Mouse (Mus musculus): ENCODE data around the gene Atg2b. TPM values are rescaled to one million over a fixed set of nuclear protein-coding genes. Genes with fewer than 3 reads are reported as not detected.

Atg2b gene
- polyA plus RNA-seq, 1 experiment from 2014 or later, result 19.3 TPM

DNA sequence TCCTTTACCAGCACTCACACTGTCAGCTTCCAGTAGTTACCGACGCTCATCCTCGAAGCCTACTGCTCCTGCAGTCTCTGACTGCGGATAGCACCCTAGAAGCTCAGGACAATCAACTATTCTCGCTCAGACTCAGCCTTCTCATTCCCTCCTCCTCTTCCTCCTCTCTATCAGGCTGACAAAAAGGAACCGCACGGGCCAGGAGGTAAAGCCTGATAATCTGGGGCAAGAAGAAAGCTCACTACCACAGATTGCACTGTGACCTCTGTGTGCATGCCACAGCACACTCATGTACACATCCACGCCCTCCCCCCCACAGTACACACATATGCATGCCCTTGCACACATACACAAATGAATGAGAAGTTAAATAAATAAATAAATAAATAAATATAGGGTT, 8.7 kb downstream of the Atg2b start:
- Histone ChIP-seq H3K9me3 (replicated peaks) (no peaks in the 10 kb centered on the region), H3K27me3 (no peaks in the 10 kb centered on the region), H3K27ac (no peak overlapping the region), H3K36me3 (peaks cover 23% of the 10 kb centered on the region), H3K9ac (no peak overlapping the region), H3K4me3 (no peak overlapping the region), H3K4me1 (peaks cover under 1% of the 10 kb centered on the region; the same call in 1 of the 2 replicates), H3K4me2 (replicated peaks) (no peak overlapping the region)
- no peak for ATAC-seq (ENCODE audit: low FRiP score)
- WGBS, result 94% methylated on average over 8 of the region's 8 CpGs

DNA sequence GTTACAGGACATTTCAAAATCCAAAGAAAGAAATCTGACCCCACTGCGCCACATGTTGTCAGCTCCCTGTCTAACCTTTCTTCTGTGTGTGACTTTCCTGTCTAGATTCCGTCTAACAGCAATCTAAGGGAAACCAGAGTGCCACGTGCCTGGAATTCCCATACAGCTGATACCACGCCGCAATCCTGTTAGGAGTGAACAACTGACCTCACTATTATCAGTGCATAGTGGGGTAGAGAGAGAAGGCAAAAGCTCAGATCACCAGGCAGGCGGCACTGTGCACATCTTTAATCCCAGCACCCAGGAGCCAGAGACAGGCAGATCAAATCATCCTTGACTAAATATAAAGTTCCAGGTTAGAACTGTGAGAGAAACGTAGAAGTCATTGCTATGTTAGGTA, 29.2 kb downstream of the Atg2b start:
- 92% methylated on average over 7 of the region's 7 CpGs for WGBS
- Histone ChIP-seq H3K36me3 (peaks cover 93% of the 10 kb centered on the region), H3K4me3 (no peak overlapping the region), H3K4me1 (no peaks in the 10 kb centered on the region), H3K9ac (no peak overlapping the region), H3K9me3 (replicated peaks) (no peaks in the 10 kb centered on the region), H3K27ac (no peak overlapping the region), H3K4me2 (replicated peaks) (no peak overlapping the region), H3K27me3 (no peaks in the 10 kb centered on the region)
- no peak for ATAC-seq (ENCODE audit: low FRiP score)

DNA sequence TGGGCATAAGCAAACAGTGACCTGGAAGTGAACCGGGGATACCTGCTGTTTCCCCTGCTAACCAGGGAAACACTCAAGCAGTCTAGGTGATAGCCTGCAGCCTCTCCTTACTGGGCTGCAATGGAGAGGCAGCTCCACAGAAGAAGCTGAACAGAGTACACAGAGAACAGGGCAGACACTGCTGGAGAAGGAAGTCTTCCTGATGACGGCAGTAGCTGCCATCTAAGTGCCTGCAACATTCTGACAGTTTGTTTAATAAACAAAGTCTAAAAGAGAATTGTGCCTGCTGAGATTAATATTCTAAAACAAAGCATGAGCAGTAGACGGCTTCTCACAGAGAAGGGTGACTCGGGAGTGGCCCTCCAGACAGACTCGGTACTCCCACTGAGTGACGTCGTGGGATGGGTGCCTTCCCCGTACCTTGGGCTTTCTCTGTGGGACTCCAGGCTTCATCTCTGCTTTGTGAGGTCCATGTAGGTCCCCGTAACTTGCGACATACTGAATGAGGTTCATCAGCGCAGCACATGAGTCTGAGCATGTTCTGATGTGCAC, 42.2 kb downstream of the Atg2b start:
- ATAC-seq (ENCODE audit: low FRiP score), result no peak
- WGBS, result 93% methylated on average over 11 of the region's 11 CpGs
- Histone ChIP-seq H3K9me3 (replicated peaks) (no peaks in the 10 kb centered on the region), H3K4me3 (no peak overlapping the region), H3K4me1 (no peaks in the 10 kb centered on the region), H3K27ac (no peak overlapping the region), H3K4me2 (replicated peaks) (no peak overlapping the region), H3K27me3 (no peaks in the 10 kb centered on the region), H3K36me3 (peaks cover 95% of the 10 kb centered on the region), H3K9ac (no peak overlapping the region)

DNA sequence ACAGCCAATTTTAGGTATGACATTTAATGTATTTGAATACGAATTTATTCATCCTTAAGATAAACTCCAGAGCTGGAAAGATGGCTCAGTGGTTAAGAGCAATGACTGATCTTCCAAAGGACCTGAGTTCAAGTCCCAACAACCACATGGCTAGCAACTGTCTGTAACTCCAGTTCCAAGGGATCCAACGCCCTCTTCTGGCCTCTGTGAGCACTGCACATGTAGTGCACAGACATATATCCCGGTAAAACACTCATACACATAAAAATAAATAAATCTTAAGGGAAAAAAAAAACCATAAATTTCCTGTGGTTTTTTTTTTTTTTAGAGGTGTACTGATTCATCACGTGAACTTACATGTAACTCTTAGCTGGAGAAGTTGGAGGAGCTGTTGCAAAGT, 47.5 kb downstream of the Atg2b start:
- Histone ChIP-seq H3K4me1 (no peaks in the 10 kb centered on the region), H3K36me3 (peaks cover 93% of the 10 kb centered on the region), H3K27me3 (no peaks in the 10 kb centered on the region), H3K9ac (no peak overlapping the region), H3K4me3 (no peak overlapping the region), H3K9me3 (replicated peaks) (no peaks in the 10 kb centered on the region), H3K4me2 (replicated peaks) (no peak overlapping the region), H3K27ac (no peak overlapping the region)
- WGBS, result 83% methylated on average over 4 of the region's 4 CpGs
- no peak for ATAC-seq (ENCODE audit: low FRiP score)

DNA sequence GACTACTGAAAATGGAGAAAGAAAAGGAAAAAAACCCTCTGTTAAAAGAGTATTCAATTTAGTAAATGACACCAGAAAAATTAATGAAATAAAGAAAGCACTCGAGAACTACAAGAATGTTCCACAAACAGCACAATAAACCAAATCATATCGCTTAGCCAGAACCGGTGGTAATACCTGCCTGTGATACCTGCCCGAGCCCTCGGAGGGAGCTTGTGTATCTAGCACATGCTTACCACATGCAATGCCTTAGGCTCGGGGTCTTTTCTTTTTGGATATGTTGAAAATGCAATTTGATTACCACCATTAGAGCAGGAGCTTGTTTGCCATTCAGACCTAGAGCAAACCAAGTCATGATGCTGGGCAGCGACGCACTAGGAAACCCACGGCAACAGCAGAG, 48.5 kb downstream of the Atg2b start:
- Histone ChIP-seq H3K27me3 (no peaks in the 10 kb centered on the region), H3K36me3 (peaks cover 84% of the 10 kb centered on the region), H3K4me3 (no peak overlapping the region), H3K4me1 (no peaks in the 10 kb centered on the region), H3K4me2 (replicated peaks) (no peak overlapping the region), H3K9ac (no peak overlapping the region), H3K9me3 (replicated peaks) (no peaks in the 10 kb centered on the region), H3K27ac (no peak overlapping the region)
- WGBS, result 94% methylated on average over 9 of the region's 9 CpGs
- no peak for ATAC-seq (ENCODE audit: low FRiP score)

DNA sequence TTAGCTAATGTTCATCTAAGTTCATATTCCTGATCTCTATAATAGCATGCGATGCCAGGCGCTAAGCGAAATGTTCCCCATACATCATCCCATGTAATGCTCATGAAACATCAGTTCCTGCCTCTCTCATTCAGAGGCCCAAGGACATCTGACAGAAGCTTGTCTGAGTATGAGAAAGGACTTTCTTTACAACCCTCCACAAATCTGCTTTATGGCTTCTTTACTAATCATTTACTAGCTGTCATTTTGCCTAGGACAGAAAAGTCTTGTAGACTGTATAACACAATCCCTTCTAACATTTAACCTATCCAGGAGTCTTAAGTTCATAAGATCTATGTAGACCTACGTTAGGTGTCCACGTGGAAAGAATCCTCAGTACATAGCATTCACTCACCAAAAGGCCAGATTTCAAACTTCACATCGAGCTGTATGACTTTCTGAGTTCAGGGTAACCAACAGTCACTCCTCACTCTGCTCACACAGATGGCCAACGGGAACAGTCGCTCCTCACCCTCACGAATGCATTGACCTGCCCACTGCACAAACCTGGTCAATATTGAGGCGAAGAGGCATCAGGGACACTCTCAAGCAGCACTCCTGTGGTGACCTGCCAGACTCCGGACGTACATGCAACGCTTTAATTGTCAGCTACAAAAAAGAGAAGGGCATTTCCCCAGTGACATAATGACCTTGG, 50.5 kb downstream of the Atg2b start:
- no peaks in the 10 kb centered on the region for H3K9me3 ChIP-seq (replicated peaks)
- H3K27ac ChIP-seq, result no peak overlapping the region
- no peak overlapping the region for H3K4me3 ChIP-seq
- H3K27me3 ChIP-seq, result no peaks in the 10 kb centered on the region
- H3K9ac ChIP-seq, result no peak overlapping the region
- WGBS, result 93% methylated on average over 13 of the region's 13 CpGs
- no peak for ATAC-seq (ENCODE audit: low FRiP score)
- no peak overlapping the region for H3K4me2 ChIP-seq (replicated peaks)
- H3K4me1 ChIP-seq, result no peaks in the 10 kb centered on the region
- H3K36me3 ChIP-seq, result peaks cover 64% of the 10 kb centered on the region

DNA sequence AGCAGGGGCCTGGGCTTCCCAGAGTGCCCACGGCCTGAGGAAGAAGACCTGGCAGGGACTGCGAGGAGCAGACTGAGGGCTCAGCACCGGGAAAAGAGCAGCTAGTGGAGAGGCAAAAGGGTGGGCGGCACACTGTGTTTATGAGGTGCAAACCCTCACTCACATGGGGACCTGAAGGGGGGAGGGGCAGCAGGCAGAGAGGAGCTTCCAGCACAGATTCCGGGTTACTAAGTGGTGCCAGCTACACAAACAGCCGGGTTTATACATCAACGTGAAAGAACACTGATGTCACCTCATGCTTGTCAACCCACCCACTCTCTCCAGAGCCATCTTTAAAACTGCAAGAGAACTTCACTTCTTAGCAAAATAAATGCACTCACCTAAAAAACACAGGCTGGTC, 59.2 kb downstream of the Atg2b start:
- H3K27ac ChIP-seq, result no peak overlapping the region
- no peaks in the 10 kb centered on the region for H3K4me1 ChIP-seq
- 69% methylated on average over 7 of the region's 7 CpGs for WGBS
- no peaks in the 10 kb centered on the region for H3K27me3 ChIP-seq
- no peak overlapping the region for H3K4me2 ChIP-seq (replicated peaks)
- H3K9ac ChIP-seq, result no peak overlapping the region
- ATAC-seq (ENCODE audit: low FRiP score), result no peak
- peaks cover 61% of the 10 kb centered on the region for H3K36me3 ChIP-seq
- H3K4me3 ChIP-seq, result no peak overlapping the region
- no peaks in the 10 kb centered on the region for H3K9me3 ChIP-seq (replicated peaks)

DNA sequence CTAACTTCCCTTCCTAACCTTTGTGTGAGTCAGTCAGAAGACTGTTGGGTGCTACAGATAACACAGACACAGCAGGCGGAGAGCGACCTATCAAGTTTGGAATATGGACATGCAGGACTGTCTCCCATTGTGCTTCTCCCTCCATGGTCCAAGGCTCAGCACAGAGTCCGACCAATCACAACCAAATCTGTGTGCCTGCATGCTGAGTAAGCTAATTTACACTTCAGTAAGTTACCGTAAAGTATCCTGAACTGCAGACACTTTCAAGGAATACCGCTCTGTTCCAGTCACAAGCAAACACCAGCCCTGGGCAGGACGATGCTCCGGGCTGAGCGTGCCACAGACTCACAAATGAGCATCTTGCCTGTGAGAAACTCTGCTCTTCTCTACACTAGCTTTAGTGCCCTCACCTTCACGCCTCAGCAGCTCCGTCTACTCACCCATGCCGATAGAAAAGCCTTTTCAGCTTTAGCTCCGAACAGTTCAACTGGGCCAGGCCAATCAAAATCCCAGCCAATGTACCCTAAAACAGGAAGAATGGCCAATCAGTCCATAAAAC, 62.0 kb downstream of the Atg2b start:
- Histone ChIP-seq H3K4me1 (no peaks in the 10 kb centered on the region), H3K4me2 (replicated peaks) (no peak overlapping the region), H3K9ac (no peak overlapping the region), H3K4me3 (no peak overlapping the region), H3K9me3 (replicated peaks) (no peaks in the 10 kb centered on the region), H3K27me3 (no peaks in the 10 kb centered on the region), H3K36me3 (peaks cover 75% of the 10 kb centered on the region), H3K27ac (no peak overlapping the region)
- 67% methylated on average over 12 of the region's 12 CpGs for WGBS
- no peak for ATAC-seq (ENCODE audit: low FRiP score)

DNA sequence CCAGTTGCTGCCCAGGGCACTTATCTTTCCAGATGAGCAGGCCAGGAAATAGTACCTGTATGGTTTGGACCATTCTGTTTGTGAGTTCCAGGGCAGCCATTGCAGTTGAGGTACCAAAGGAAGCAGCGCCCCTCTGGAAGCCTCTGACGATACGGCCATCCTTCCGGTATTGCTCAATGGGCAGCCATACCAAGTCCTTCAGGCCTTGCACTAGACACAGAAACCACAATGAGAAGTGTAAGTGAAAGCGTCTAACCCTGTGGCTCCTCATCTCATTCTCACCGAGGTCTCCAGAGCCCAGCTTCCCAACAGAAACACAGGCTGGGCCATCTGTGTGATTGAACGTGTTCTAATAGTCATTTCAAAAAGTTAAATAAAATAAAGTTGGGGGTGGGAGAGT, 63.0 kb downstream of the Atg2b start:
- Histone ChIP-seq H3K4me3 (no peak overlapping the region), H3K36me3 (peaks cover 79% of the 10 kb centered on the region), H3K27me3 (no peaks in the 10 kb centered on the region), H3K9ac (no peak overlapping the region), H3K9me3 (replicated peaks) (no peaks in the 10 kb centered on the region), H3K4me2 (replicated peaks) (no peak overlapping the region), H3K27ac (no peak overlapping the region), H3K4me1 (no peaks in the 10 kb centered on the region)
- WGBS, result 96% methylated on average over 7 of the region's 7 CpGs
- no peak for ATAC-seq (ENCODE audit: low FRiP score)

DNA sequence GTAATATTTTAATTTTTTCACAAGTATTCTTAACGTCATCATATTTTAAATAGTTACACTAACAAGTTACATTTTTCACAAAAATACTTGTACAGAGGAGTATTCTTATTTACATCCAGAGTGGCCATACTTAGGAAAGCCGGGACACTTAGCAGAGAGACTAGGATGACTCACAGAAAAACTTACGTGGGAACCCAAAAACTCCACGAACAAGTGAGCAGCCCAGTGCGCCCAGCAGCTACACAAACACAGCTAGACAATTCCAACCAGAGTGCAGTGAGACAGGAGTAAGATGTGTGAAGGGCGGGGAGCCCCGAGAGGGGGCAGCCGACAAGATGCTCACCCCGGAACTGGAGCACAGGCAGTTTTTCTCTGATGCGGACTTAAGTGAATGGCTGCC, 71.5 kb downstream of the Atg2b start:
- no peak for ATAC-seq (ENCODE audit: low FRiP score)
- no peaks in the 10 kb centered on the region for H3K27me3 ChIP-seq
- 92% methylated on average over 10 of the region's 10 CpGs for WGBS
- no peak overlapping the region for H3K27ac ChIP-seq
- H3K4me1 ChIP-seq, result 0 out of 2 replicates have a peak, but pooled peaks cover 2% of the 10 kb centered on the region
- no peaks in the 10 kb centered on the region for H3K9me3 ChIP-seq (replicated peaks)
- no peak overlapping the region for H3K4me2 ChIP-seq (replicated peaks)
- H3K4me3 ChIP-seq, result no peak overlapping the region
- H3K36me3 ChIP-seq, result peaks cover 36% of the 10 kb centered on the region
- H3K9ac ChIP-seq, result no peak overlapping the region

DNA sequence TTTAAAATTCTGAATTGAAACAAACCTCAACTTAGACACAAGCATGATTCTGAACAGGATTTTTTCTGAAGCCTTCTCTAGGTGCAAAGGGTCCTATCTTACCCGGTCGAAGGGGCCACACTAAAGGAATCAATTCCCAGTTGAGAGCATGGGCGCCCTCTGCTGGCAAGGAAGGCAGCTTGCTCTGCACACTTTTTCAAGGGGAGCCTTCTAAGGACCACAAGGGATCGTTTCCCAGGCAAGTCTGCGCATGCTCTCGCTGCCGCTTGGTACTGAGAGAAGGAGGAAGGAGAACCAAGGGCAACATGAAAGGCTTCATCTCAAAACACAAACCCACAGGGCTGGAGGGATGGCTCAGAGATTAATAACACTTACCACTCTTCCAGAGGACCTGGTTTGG, 73.3 kb downstream of the Atg2b start:
- Histone ChIP-seq H3K36me3 (peaks cover 18% of the 10 kb centered on the region), H3K4me2 (replicated peaks) (no peak overlapping the region), H3K9me3 (replicated peaks) (no peaks in the 10 kb centered on the region), H3K27me3 (no peaks in the 10 kb centered on the region), H3K4me3 (no peak overlapping the region), H3K27ac (no peak overlapping the region), H3K4me1 (0 out of 2 replicates have a peak, but pooled peaks cover 2% of the 10 kb centered on the region), H3K9ac (no peak overlapping the region)
- 0 out of 2 replicates have a peak, but pooled peaks have one; percentile 13 for ATAC-seq (ENCODE audit: low FRiP score)
- 20% methylated on average over 7 of the region's 7 CpGs for WGBS

DNA sequence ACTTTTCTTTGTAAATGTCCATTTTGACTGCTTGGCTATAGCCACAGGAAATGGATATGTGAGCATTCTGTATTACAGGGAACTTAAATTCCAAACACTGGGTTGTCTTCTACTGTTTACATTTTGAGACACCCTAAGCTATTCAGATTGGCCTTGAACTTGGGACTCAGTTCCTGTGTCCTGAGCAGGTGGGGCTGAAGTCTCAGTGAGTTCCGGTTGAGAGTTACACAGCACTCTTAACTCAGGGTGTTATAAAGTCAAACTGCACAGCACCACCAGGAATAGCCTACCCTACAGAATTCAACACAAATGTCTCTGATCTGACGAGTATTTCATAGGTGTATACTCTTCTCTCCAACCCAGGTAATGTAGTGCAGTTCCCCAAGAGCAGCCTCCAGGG, 74.0 kb downstream of the Atg2b start:
- H3K4me3 ChIP-seq, result no peak overlapping the region
- H3K36me3 ChIP-seq, result peaks cover 11% of the 10 kb centered on the region
- no peaks in the 10 kb centered on the region for H3K27me3 ChIP-seq
- no peak overlapping the region for H3K9ac ChIP-seq
- 93% methylated on average over 2 of the region's 2 CpGs for WGBS
- no peaks in the 10 kb centered on the region for H3K9me3 ChIP-seq (replicated peaks)
- H3K4me2 ChIP-seq (replicated peaks), result no peak overlapping the region
- no peak overlapping the region for H3K27ac ChIP-seq
- 0 out of 2 replicates have a peak, but pooled peaks cover 2% of the 10 kb centered on the region for H3K4me1 ChIP-seq
- ATAC-seq (ENCODE audit: low FRiP score), result no peak

DNA sequence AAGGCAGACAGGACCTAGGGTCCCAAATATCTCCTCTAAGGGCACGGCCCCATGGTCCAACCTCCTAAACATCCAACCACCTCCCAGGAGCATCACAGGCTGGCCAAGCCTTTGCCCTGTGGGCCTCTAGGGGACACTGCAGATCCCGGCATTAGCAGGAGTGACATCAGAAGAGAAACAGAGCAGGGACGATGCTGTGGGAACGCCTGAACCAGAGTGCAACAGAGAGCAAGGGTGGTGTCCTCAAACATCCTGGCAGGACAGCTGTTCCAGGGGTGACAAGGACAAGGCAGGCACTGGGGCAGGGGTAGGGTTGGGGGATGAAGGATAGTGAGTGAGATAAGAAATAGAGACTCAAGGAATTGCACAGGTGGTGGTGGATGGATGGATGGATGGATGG, 78.1 kb downstream of the Atg2b start:
- H3K36me3 ChIP-seq, result no peaks in the 10 kb centered on the region
- 0 out of 2 replicates have a peak, but pooled peaks cover under 1% of the 10 kb centered on the region for H3K4me1 ChIP-seq
- 86% methylated on average over 4 of the region's 4 CpGs for WGBS
- no peaks in the 10 kb centered on the region for H3K9me3 ChIP-seq (replicated peaks)
- H3K9ac ChIP-seq, result no peak overlapping the region
- no peak overlapping the region for H3K27ac ChIP-seq
- ATAC-seq (ENCODE audit: low FRiP score), result no peak
- no peak overlapping the region for H3K4me3 ChIP-seq
- no peak overlapping the region for H3K4me2 ChIP-seq (replicated peaks)
- H3K27me3 ChIP-seq, result 0 out of 2 replicates have a peak, but pooled peaks cover 3% of the 10 kb centered on the region
